Mouse (Mus musculus) midbrain, embryonic 15.5 days (tissue): ENCODE data around the gene Trim9. TPM values are rescaled to one million over a fixed set of nuclear protein-coding genes. Genes with fewer than 3 reads are reported as not detected.
A peak's percentile ranks its signal among the peaks of the same experiment; 100 is the strongest.

ENCODE experiments used
- ATAC-seq: fragments of 200-750 bp; cut with Nextera tagmentation; replicated peaks from 2 replicates; pipeline ENCODE4 v1.8.0; 2017; ENCODE audit warnings: moderate TSS enrichment
- H3K27ac ChIP-seq: fragments of 300-500 bp; sonication (generic); 2 replicates; pipeline ENCODE4 v1.5.1; 2015; ENCODE audit warnings: mild to moderate bottlenecking, inconsistent platforms
- H3K27me3 ChIP-seq: fragments of 300-500 bp; sonication (generic); replicated peaks from 2 replicates; pipeline ENCODE4 v1.6.1; 2015; ENCODE audit warnings: inconsistent platforms
- H3K36me3 ChIP-seq: fragments of 300-500 bp; sonication (generic); replicated peaks from 2 replicates; pipeline ENCODE4 v1.6.1; 2015; ENCODE audit warnings: inconsistent platforms
- H3K4me1 ChIP-seq: fragments of 300-500 bp; sonication (generic); 2 replicates; pipeline ENCODE4 v1.6.1; 2015; ENCODE audit warnings: inconsistent platforms
- H3K4me2 ChIP-seq: fragments of 300-500 bp; sonication (generic); 2 replicates; pipeline ENCODE4 v1.6.1; 2015; ENCODE audit warnings: inconsistent platforms, mild to moderate bottlenecking, moderate library complexity
- H3K4me3 ChIP-seq: fragments of 300-500 bp; sonication (generic); 2 replicates; pipeline ENCODE4 v1.5.1; 2015; ENCODE audit warnings: mild to moderate bottlenecking, inconsistent platforms
- H3K9ac ChIP-seq: fragments of 300-500 bp; sonication (generic); 2 replicates; pipeline ENCODE4 v1.6.1; 2015; ENCODE audit warnings: mild to moderate bottlenecking, inconsistent platforms
- H3K9me3 ChIP-seq: fragments of 300-500 bp; sonication (generic); 2 replicates; pipeline ENCODE4 v1.6.1; 2016; ENCODE audit warnings: inconsistent platforms
- WGBS: fragments of 180-500 bp; shearing (Covaris S2); methylation state at CpG from one replicate; pipeline ENCODE4 v1.1.7; 2015; ENCODE audit warnings: mixed read lengths; 5-methylcytosine and 5-hydroxymethylcytosine counted together
- polyA plus RNA-seq: library from polyadenylated mRNA; unstranded; fragments of >200 nt; fragmentation: Nextera tagmentation; extraction: Ambion mirVana; gene quantifications from 2 replicates; pipeline ENCODE4 v1.2.1, GENCODE M21; 2015

The Trim9 gene
- polyA plus RNA-seq, 1 experiment from 2014 or later = 91.8 TPM

- H3K4me3 ChIP-seq = no peak overlapping the region
Observed at GRCm38 (mm10) chr12:70239741-70240140, 107.7 kb downstream of the Trim9 start.

GRCm38 (mm10) chr12:70238604-70239003 is 108.8 kb downstream of the Trim9 start:
- 46% methylated on average over 8 of the region's 8 CpGs for WGBS
- peaks cover 5% of the 10 kb centered on the region for H3K4me1 ChIP-seq
- no peak overlapping the region for H3K9ac ChIP-seq
- no peak overlapping the region for H3K4me3 ChIP-seq
- H3K36me3 ChIP-seq = no peaks in the 10 kb centered on the region
- ATAC-seq = no peak
- no peaks in the 10 kb centered on the region for H3K9me3 ChIP-seq
- H3K27ac ChIP-seq = no peak overlapping the region
- H3K27me3 ChIP-seq = no peaks in the 10 kb centered on the region
- no peak overlapping the region for H3K4me2 ChIP-seq

More at GRCm38 (mm10) chr12:70239741-70240140, 107.7 kb downstream of the Trim9 start:
- 79% methylated on average over 5 of the region's 5 CpGs for WGBS
- H3K9me3 ChIP-seq = no peaks in the 10 kb centered on the region
- H3K4me2 ChIP-seq = no peak overlapping the region
- no peaks in the 10 kb centered on the region for H3K27me3 ChIP-seq
- H3K27ac ChIP-seq = no peak overlapping the region
- no peak overlapping the region for H3K9ac ChIP-seq
- ATAC-seq = no peak
- no peaks in the 10 kb centered on the region for H3K36me3 ChIP-seq
- H3K4me1 ChIP-seq = peaks cover 4% of the 10 kb centered on the region

GRCm38 (mm10) chr12:70234938-70235484 is 112.4 kb downstream of the Trim9 start:
- 7% methylated on average over 13 of the region's 13 CpGs for WGBS
- peaks cover 10% of the 10 kb centered on the region for H3K4me1 ChIP-seq
- H3K4me2 ChIP-seq = peak overlapping the region; percentile 66
- peak overlapping the region; percentile 9; the same call in 1 of the 2 replicates for H3K27ac ChIP-seq
- no peaks in the 10 kb centered on the region for H3K36me3 ChIP-seq
- no peaks in the 10 kb centered on the region for H3K9me3 ChIP-seq
- no peak overlapping the region for H3K9ac ChIP-seq
- peak; percentile 80 for ATAC-seq
- H3K27me3 ChIP-seq = no peaks in the 10 kb centered on the region
- H3K4me3 ChIP-seq = peak overlapping the region; percentile 32

GRCm38 (mm10) chr12:70234411-70234810 is 113.0 kb downstream of the Trim9 start:
- Histone ChIP-seq H3K9me3 (no peaks in the 10 kb centered on the region), H3K4me2 (peak overlapping the region; percentile 66; the same call in 1 of the 2 replicates), H3K4me3 (no peak overlapping the region), H3K27me3 (no peaks in the 10 kb centered on the region), H3K27ac (no peak overlapping the region), H3K4me1 (peaks cover 10% of the 10 kb centered on the region), H3K9ac (no peak overlapping the region), H3K36me3 (no peaks in the 10 kb centered on the region)
- peak; percentile 85 for ATAC-seq
- WGBS = 6% methylated on average over 6 of the region's 6 CpGs

GRCm38 (mm10) chr12:70233637-70234315 is 113.6 kb downstream of the Trim9 start:
- H3K27ac ChIP-seq = no peak overlapping the region
- H3K4me1 ChIP-seq = peaks cover 10% of the 10 kb centered on the region
- H3K4me3 ChIP-seq = no peak overlapping the region
- H3K9me3 ChIP-seq = no peaks in the 10 kb centered on the region
- H3K9ac ChIP-seq = no peak overlapping the region
- H3K27me3 ChIP-seq = no peaks in the 10 kb centered on the region
- H3K4me2 ChIP-seq = no peak overlapping the region
- no peaks in the 10 kb centered on the region for H3K36me3 ChIP-seq
- no peak for ATAC-seq
- 87% methylated on average over 6 of the region's 6 CpGs for WGBS

GRCm38 (mm10) chr12:70232020-70232544 is 115.3 kb downstream of the Trim9 start:
- ATAC-seq = 0 out of 2 replicates have a peak, but pooled peaks have one; percentile 6
- H3K4me2 ChIP-seq = no peak overlapping the region
- no peaks in the 10 kb centered on the region for H3K9me3 ChIP-seq
- peaks cover 18% of the 10 kb centered on the region for H3K4me1 ChIP-seq
- no peaks in the 10 kb centered on the region for H3K27me3 ChIP-seq
- 31% methylated on average over 5 of the region's 5 CpGs for WGBS
- no peaks in the 10 kb centered on the region for H3K36me3 ChIP-seq
- H3K4me3 ChIP-seq = no peak overlapping the region
- no peak overlapping the region for H3K27ac ChIP-seq
- no peak overlapping the region for H3K9ac ChIP-seq

GRCm38 (mm10) chr12:70231294-70231693 is 116.1 kb downstream of the Trim9 start, which contains the start of gene Pygl:
TSS of gene Pygl (minus strand) at chr12:70231488.
- no peak within 1 kb of the TSS for H3K4me2 ChIP-seq
- H3K9me3 ChIP-seq = no peaks in the 10 kb centered on the region
- H3K9ac ChIP-seq = no peak within 1 kb of the TSS
- peaks cover 5% of the 10 kb centered on the region; the same call in 1 of the 2 replicates for H3K27me3 ChIP-seq
- no peak within 1 kb of the TSS for H3K4me3 ChIP-seq
- WGBS = 72% methylated on average over 2 of the region's 2 CpGs
- H3K36me3 ChIP-seq = no peaks in the 10 kb centered on the region
- ATAC-seq = no peak
- H3K27ac ChIP-seq = no peak within 1 kb of the TSS
- H3K4me1 ChIP-seq = peaks cover 23% of the 10 kb centered on the region

GRCm38 (mm10) chr12:70228155-70228554 is 119.3 kb downstream of the Trim9 start:
- no peak overlapping the region; the same call in 1 of the 2 replicates for H3K4me3 ChIP-seq
- no peak for ATAC-seq
- H3K4me2 ChIP-seq = peak overlapping the region; percentile 72; the same call in 1 of the 2 replicates
- H3K27me3 ChIP-seq = peaks cover 6% of the 10 kb centered on the region; the same call in 1 of the 2 replicates
- peaks cover 17% of the 10 kb centered on the region for H3K4me1 ChIP-seq
- 69% methylated on average over 11 of the region's 11 CpGs for WGBS
- no peaks in the 10 kb centered on the region for H3K9me3 ChIP-seq
- no peak overlapping the region for H3K27ac ChIP-seq
- H3K9ac ChIP-seq = no peak overlapping the region
- no peaks in the 10 kb centered on the region for H3K36me3 ChIP-seq

- Histone ChIP-seq H3K4me1 (peaks cover 17% of the 10 kb centered on the region), H3K9ac (peak overlapping the region; percentile 36), H3K27me3 (peaks cover 6% of the 10 kb centered on the region; the same call in 1 of the 2 replicates), H3K4me2 (peak overlapping the region; percentile 72), H3K9me3 (no peaks in the 10 kb centered on the region), H3K4me3 (peak overlapping the region; percentile 35), H3K27ac (no peak overlapping the region), H3K36me3 (no peaks in the 10 kb centered on the region)
- WGBS = 1% methylated on average over 52 of the region's 52 CpGs
- ATAC-seq = peak; percentile 76
Observed at GRCm38 (mm10) chr12:70227121-70227932, 120.1 kb downstream of the Trim9 start.

- WGBS = 36% methylated on average over 5 of the region's 5 CpGs
- H3K27ac ChIP-seq = no peak overlapping the region
- H3K4me2 ChIP-seq = peak overlapping the region; percentile 72
- no peak overlapping the region for H3K9ac ChIP-seq
- H3K36me3 ChIP-seq = no peaks in the 10 kb centered on the region
- H3K9me3 ChIP-seq = no peaks in the 10 kb centered on the region
- peak overlapping the region; percentile 35 for H3K4me3 ChIP-seq
- H3K27me3 ChIP-seq = peaks cover 6% of the 10 kb centered on the region; the same call in 1 of the 2 replicates
- no peak for ATAC-seq
- peaks cover 12% of the 10 kb centered on the region for H3K4me1 ChIP-seq
Observed at GRCm38 (mm10) chr12:70226655-70227054, 120.8 kb downstream of the Trim9 start.

- Histone ChIP-seq H3K27me3 (peaks cover 6% of the 10 kb centered on the region; the same call in 1 of the 2 replicates), H3K36me3 (no peaks in the 10 kb centered on the region), H3K9ac (no peak overlapping the region), H3K9me3 (no peaks in the 10 kb centered on the region), H3K4me3 (no peak overlapping the region), H3K4me1 (peaks cover 12% of the 10 kb centered on the region), H3K27ac (no peak overlapping the region), H3K4me2 (no peak overlapping the region)
- no peak for ATAC-seq
- whole genome bisulfite sequencing = 72% methylated on average over 4 of the region's 4 CpGs
Observed at GRCm38 (mm10) chr12:70223331-70223730, 124.1 kb downstream of the Trim9 start.

- 75% methylated on average over 5 of the region's 5 CpGs for WGBS
- no peaks in the 10 kb centered on the region for H3K36me3 ChIP-seq
- ATAC-seq = no peak
- no peak overlapping the region for H3K9ac ChIP-seq
- peaks cover under 1% of the 10 kb centered on the region; the same call in 1 of the 2 replicates for H3K4me1 ChIP-seq
- H3K27me3 ChIP-seq = peaks cover 2% of the 10 kb centered on the region; the same call in 1 of the 2 replicates
- H3K9me3 ChIP-seq = no peaks in the 10 kb centered on the region
- H3K4me3 ChIP-seq = no peak overlapping the region
- no peak overlapping the region for H3K27ac ChIP-seq
- no peak overlapping the region for H3K4me2 ChIP-seq
Observed at GRCm38 (mm10) chr12:70221425-70221824, 126.0 kb downstream of the Trim9 start.
